Mouse (Mus musculus) bone marrow macrophage, adult 2 months (primary cell): ENCODE data around the gene Rab11fip4. TPM values are rescaled to one million over a fixed set of nuclear protein-coding genes. Genes with fewer than 3 reads are reported as not detected.

Experiments used
- H3K27ac ChIP-seq: 2 replicates; pipeline ENCODE4 v1.5.1; 2012; ENCODE audit warnings: low read depth, low read length; ENCODE audit not compliant: insufficient read depth
- H3K4me1 ChIP-seq: 2 replicates; pipeline ENCODE4 v1.6.1; 2012; ENCODE audit warnings: low read length; ENCODE audit not compliant: control insufficient read depth, insufficient read depth
- H3K4me3 ChIP-seq: 2 replicates; pipeline ENCODE4 v1.5.1; 2012; ENCODE audit warnings: mild to moderate bottlenecking, low read length, moderate library complexity; ENCODE audit not compliant: insufficient read depth
- CTCF ChIP-seq: IDR thresholded peaks from 2 replicates; pipeline ENCODE4 v1.5.1; 2012; ENCODE audit warnings: low read depth, mild to moderate bottlenecking, low read length, moderate library complexity
- POLR2A ChIP-seq: IDR thresholded peaks from 2 replicates; pipeline ENCODE4 v1.6.1; 2012; ENCODE audit warnings: mild to moderate bottlenecking, low read depth, low read length, borderline replicate concordance
- polyA plus RNA-seq: library from polyadenylated mRNA; stranded (reverse); fragments of >200 nt; gene quantifications from 2 replicates; pipeline ENCODE4 v1.2.4, GENCODE M21; 2012; ENCODE audit not compliant: missing spikeins, insufficient read depth, insufficient read length

Gene Rab11fip4
- polyA plus RNA-seq, 1 experiment, result 0.32 TPM

- 0 out of 2 replicates have a peak overlapping the region, but pooled peaks have one; percentile 6 for H3K27ac ChIP-seq
- no peak overlapping the region for H3K4me3 ChIP-seq
- TF ChIP-seq CTCF (no peak), POLR2A (no peak)
- peaks cover 37% of the 10 kb centered on the region for H3K4me1 ChIP-seq
These were observed 124.9 kb downstream of the Rab11fip4 start for GRCm38 (mm10) chr11:79715733-79716452.

GRCm38 (mm10) chr11:79716453-79716749 lies 125.4 kb downstream of the Rab11fip4 start:
- Histone ChIP-seq H3K4me1 (peaks cover 37% of the 10 kb centered on the region), H3K27ac (0 out of 2 replicates have a peak overlapping the region, but pooled peaks have one; percentile 6), H3K4me3 (no peak overlapping the region)
- no peak for TF ChIP-seq POLR2A
- TF ChIP-seq CTCF, result no peak

DNA sequence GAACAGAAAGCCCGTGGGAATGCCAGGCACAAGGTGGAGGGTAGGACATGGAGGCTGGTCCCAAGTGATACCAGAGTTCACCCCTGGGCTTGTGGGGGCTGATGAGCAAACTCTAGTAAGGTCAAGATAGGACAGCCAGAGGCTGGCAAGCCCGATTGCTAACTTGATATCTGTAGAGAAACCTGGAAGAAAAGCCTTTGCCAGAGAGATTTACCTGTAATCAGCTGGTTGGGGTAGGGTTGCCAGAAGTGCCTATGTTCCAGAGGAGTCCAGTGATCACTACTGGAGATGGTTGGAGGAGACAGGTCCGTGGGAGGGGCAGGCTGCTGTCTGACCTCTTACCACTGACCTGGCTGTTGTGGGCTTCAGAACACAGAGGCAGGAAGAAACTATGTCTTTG lies 126.3 kb downstream of the Rab11fip4 start:
- Histone ChIP-seq H3K4me1 (peaks cover 37% of the 10 kb centered on the region), H3K27ac (no peak overlapping the region), H3K4me3 (no peak overlapping the region)
- TF ChIP-seq CTCF (no peak), POLR2A (no peak)

GRCm38 (mm10) chr11:79717801-79718200 lies 126.8 kb downstream of the Rab11fip4 start:
- no peak overlapping the region for H3K4me3 ChIP-seq
- no peak overlapping the region for H3K27ac ChIP-seq
- no peak for TF ChIP-seq POLR2A
- TF ChIP-seq CTCF, result no peak
- H3K4me1 ChIP-seq, result peaks cover 37% of the 10 kb centered on the region

DNA sequence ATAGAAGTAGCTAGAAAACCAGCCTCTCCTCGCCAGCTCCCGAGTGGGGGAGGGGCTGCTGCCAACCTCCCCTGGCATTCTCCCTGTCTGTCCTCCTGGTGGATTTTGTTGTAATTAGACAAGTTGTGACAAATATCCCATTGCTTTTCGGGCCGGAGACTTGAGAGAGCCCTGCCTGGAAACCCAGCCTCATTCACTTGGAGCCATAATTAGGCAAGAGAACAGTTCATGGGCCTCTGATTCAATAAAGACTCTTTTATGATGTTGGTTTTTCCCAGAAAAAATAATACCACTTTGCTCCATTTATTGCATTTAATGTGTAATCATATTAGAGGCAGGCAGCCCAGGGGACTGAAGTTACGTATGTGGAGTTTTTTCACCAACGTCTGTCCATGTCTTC lies 127.2 kb downstream of the Rab11fip4 start:
- TF ChIP-seq POLR2A (no peak), CTCF (no peak)
- Histone ChIP-seq H3K27ac (no peak overlapping the region), H3K4me3 (no peak overlapping the region), H3K4me1 (peaks cover 36% of the 10 kb centered on the region)

- H3K4me1 ChIP-seq, result peaks cover 33% of the 10 kb centered on the region
- TF ChIP-seq POLR2A, result no peak
- no peak overlapping the region for H3K27ac ChIP-seq
- no peak overlapping the region for H3K4me3 ChIP-seq
These were observed 127.9 kb downstream of the Rab11fip4 start for GRCm38 (mm10) chr11:79718829-79719346.

- no peak for TF ChIP-seq POLR2A
- no peak for TF ChIP-seq CTCF
- H3K27ac ChIP-seq, result no peak overlapping the region
- peaks cover 22% of the 10 kb centered on the region for H3K4me1 ChIP-seq
- H3K4me3 ChIP-seq, result no peak overlapping the region
These were observed 129.7 kb downstream of the Rab11fip4 start for GRCm38 (mm10) chr11:79720737-79721136.

DNA sequence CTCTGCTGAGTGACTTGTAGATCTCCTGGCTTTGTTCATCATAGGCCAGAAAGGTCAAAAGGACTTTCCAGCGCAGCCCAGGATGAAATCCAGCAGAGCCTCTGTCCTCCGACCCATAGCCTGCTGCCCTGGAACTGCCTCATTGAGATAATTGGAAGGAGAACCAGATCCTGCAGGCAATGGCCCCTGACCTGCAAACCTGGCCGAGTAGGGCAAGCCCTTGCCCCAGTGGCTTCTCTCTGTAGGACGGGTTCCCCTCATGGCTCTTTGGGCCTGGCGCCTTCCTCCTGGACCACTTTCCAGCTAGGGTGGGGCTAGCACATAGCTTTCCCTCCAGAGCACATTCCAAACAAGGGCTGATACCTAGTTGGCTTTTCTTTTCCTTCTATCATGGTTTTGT lies 131.8 kb downstream of the Rab11fip4 start:
- Histone ChIP-seq H3K4me3 (no peak overlapping the region), H3K4me1 (peaks cover 12% of the 10 kb centered on the region), H3K27ac (no peak overlapping the region)
- TF ChIP-seq POLR2A (no peak), CTCF (no peak)

DNA sequence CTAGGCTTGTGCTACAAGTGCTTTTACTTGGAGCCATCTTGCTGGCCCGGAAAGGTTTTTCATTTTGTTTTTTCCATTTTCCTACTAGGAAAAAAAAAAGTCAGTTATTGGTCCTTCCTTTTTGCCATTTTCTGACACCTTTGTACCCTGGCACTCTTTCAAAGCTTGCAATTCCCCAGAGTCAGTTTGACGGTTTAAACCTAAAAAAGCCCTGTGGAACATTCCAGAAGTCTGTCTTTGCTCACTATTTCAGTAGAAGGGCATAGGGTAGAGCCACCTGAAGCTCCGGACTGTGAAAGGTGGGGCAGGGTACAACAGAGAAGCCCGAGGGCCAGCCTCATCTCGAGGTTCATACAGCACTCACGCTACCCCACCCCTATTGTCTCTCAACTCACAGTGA lies 134.0 kb downstream of the Rab11fip4 start:
- TF ChIP-seq POLR2A (no peak), CTCF (no peak)
- no peaks in the 10 kb centered on the region for H3K4me1 ChIP-seq
- H3K4me3 ChIP-seq, result no peak overlapping the region
- H3K27ac ChIP-seq, result no peak overlapping the region

DNA sequence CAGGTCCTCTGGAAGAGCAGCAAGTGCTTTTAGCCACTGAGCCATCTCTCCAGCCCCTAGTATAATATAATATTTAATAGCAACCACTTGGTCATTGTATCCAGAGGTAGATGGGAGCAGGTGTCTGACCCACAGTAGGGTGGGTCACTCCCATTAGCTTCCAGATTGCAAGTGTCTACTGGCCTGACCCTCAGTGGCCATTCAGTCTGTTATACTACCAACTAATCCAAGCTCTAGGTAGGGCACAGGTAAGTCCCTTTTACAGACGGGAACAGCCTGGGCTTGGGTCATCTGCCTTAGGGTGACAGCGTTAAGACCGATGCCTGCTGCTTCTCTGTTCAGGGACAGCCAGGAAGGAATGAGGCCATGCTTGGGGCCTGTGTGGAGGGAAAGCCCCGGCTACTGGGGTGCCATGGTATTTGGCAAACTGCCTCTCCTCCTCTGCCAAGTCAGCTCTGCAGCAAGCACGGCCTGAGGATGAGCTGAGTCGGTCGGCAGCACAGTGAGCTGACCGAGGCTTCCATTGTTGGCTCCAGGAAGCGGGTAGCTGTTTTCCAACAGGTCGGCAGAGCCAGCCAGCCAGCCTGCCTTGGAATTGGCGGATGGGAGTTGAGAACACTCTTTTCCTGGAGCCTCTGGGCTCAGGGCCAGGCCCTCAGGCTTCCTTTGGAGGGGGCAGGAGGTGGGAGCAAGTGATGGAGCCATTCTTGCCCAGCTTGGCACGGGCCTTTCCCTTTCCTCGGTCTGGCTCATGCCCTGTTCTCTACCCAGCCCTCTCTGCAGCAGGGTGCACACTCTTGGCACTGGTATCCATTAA lies 138.4 kb downstream of the Rab11fip4 start:
- TF ChIP-seq CTCF, result no peak
- TF ChIP-seq POLR2A, result no peak
- no peak overlapping the region for H3K4me3 ChIP-seq
- H3K4me1 ChIP-seq, result no peaks in the 10 kb centered on the region
- H3K27ac ChIP-seq, result no peak overlapping the region
